Mouse (Mus musculus) spleen, postnatal 14 days (tissue): ENCODE measurements around the gene Gnat1.

Experiments used
- DNase-seq, 2 experiments: peaks; one replicate each; pipeline ENCODE4 v3.0.0; 2021 to 2022; ENCODE audit warnings: low spot score in 2 of 2

Gnat1 gene

GRCm38 (mm10) chr9:107700114-107700571 lies 20.6 kb upstream of the Gnat1 start:
- DNase-seq: no peak

DNA sequence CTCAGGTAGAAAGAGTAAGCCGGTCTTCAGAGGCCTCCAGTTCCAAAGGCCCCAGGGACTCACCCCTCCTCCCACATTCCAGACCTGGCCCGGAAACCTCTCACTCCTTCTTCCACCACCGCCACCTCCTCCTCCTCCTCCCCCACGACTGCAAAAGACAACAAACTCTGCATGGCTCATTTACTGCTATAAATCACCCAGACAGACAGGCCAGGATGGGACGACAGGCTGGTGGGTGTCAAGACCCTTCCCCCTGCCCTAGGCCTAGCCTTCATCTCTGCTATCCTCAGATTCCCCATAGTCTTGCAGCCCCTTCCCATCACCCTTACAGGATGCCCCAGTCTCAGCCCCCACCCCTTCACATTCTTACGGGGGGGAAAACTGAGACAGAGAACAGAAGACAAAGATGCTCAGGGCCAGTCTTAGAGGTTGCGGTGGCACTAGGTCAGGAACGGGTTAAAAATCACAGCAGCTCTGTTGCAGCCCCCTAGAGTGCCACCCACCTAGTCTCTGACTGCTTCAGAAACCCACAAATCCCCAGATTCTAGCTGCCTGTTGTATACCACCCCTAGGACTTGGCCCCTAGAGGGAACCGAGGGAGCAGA lies 20.0 kb upstream of the Gnat1 start:
- no peak for DNase-seq

GRCm38 (mm10) chr9:107698611-107699190 lies 19.2 kb upstream of the Gnat1 start:
- no peak for DNase-seq

DNA sequence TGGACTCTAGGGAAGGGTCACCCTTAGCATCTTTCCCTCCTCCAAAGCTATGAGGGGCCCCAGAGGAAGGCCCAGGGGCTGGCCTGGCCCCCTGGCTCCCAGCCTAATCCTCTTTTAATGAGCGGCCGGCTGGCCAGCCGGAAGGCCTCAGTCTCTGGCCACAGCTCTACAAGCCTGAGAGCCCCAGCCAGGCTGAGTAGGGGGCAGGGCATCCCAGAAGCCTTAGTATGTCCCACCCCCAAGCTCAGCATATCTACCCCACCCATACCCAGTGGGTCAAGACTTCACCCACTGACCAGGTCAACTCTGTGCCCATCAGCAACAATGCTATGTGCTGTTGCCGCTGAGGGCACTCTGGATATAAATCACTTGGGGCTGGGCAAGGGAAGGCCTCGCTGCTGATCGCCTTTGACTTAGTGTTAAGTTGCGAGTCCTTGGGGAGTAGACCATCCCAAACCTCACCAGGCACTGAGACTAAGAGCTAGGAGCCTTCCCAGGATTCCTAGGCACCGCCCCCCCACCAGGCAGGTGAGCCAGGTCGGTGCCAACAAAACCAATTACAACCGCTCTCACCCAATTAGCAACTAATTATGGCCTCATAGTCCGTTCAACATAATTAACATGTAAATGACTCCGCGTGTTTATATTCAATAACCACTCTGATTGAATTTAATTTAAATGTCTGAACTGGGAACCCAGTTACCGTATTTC lies 18.5 kb upstream of the Gnat1 start:
- no peak for DNase-seq

DNA sequence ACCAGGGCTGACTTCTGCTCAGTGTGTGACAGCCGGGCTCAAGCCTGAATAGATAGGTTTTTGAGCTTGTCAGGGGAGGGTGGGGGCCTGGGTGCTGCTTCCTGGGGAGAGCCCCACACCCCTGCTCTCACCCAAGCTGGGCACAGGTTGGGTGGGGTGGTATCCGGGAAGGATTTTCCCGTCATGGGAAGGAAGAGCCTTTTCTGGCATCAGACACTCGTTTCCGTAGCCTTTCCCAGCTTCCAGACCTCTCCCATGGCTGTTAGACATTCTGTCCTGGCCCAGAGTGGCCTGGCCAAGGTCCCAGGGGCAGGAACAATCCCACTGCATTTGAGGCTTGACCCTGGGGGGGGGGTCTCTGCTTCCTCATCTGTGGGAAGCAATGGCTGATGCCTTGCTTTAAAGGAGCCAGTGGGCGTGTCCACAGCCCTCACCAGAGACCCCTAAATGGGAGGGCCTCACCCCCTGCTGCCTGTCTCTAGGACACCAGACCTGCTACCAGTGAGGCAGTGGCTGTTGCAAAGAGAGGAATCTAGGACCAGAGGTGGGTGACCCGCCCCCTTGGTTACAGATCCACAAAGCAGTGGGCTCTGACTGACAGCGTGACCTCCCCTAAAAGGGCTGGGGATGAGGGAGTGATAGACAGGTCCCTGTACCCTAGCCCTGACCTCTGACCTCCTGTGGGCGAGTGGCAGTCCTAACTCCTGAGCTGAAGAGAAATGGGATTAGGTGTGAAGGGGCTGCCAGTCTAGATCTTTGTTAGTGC lies 17.5 kb upstream of the Gnat1 start:
- no peak for DNase-seq

DNA sequence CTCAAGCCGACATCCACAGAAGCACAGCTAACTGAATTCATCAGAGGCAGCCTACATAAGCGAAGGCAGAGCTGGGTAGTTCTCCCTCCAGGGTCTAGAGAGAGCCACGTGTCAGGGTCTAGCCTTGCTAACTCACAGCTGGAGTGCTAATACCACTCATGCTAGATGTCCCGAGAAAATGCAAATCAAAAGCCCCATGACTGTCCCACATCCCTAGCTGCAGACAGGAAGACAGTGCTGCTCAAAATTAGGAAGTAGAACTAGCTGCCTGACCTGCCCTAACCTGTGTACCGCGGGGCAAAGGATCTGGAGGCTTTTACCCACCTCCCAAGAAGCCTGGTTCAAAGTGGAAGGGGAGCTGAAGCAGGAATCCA lies 16.6 kb upstream of the Gnat1 start:
- no peak for DNase-seq

DNA sequence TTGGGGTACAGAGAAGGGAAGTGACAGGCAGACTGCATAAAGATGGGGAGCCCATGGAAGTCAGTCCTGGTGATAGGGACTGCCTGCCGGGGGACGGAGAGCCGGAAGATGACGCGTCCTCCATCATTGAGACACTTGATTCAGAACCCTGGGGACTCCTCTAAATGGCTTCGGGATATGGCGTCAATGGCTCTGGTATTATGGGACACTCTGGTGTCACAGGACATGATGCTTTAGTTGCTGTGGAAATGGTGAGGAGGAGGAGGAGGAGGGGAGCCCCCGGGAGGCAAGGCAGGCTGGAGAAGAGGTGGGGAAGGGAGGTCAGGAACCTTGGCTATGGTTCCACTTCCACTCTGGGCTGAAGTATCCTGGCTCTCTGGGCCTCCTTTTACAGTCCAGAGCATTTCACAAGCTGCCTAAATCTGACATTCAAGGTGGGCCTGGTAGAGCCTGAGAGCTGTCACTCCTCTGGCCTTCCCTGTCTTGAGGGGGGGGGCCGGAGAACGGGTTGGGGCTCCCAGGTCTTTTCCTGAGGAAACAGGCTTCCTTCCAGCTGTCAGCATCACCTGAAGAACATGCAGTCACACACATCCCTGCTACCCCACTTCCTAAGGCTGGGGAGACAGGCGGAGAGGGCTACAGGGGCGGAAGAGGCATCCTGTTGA lies 16.1 kb upstream of the Gnat1 start:
- DNase-seq: no peak

DNA sequence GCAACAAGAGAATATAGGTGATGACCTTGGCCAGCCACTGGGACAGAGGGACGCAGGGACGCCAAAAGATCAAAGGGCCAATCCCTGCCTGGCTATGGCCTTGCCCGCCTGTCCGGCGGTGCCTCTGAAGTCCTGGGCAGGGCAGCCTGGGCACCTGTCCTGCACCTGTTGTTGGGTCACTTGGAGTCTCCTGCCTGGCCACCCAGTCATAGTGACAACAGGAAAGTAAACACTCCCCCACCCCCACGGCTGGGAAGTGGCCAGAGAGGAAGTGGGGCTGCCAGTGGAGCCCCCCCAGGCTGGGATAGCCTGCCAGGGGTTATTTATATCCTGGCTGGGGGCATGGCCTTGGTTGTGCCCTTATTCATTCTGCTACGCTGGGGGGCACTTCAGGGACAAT lies 15.1 kb upstream of the Gnat1 start:
- no peak for DNase-seq

DNA sequence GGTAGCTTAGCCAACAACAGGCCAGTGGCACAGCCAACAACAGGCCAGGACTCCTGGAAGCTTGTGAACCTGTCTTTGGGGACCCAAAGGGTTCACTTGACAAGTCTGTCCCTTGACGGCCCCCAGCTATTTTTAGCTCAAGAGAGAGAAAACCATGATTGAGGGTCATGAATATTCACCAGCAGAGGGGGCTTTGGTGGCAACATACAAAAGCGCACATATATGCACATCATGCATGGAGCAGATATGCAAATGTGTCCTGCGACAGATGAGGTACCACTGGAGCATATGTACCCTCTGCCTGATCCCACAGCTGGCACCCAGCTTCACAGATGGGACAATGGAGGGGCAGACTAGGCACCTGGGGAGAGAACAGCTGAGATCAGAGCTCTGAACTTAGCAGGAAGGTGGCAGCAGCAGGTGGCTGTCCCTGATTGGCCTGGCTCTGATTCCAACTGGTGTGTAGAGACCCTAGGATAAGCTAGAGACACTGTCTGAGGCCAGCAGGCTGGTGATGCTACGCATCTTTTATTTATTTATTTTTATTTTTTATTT lies 14.0 kb upstream of the Gnat1 start:
- DNase-seq: no peak

GRCm38 (mm10) chr9:107692785-107693184 lies 13.3 kb upstream of the Gnat1 start:
- DNase-seq: no peak

DNA sequence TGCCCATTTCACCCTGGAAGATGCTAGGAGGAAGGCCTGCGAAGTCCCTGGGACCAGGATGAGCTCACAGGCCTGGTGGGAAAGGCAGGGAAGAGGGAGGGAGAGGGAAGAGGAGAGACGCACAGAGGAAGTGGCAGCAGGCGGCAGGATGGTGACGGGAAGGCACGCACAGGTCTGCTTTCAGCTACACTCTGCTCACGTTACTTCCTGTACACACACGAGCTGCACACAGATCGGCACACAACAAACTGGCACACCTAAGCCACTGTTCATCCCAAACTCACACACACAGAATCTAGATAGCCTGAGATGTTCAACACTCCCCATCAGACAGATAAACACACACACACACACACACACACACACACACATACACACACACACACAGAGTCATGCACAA lies 10.9 kb upstream of the Gnat1 start:
- no peak for DNase-seq

DNA sequence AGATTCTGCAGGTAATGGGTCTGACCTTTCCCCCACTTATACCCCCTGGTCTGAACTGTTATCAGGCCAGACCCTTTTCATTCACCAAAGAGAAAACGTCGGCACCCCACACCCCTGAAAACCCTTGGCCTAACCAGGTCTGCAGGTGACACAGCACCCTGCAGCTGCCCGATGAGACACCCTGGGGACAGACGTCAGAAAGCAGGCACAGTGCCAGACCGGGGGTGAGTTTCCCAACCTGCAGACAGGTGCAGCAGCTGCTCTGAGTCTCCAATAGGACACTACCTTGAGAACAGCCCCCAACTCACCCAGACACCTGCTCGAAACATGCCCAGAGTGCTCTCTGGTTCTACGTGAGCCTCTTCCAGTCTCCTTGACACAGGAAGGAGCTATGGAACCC lies 9.4 kb upstream of the Gnat1 start:
- DNase-seq: no peak

DNA sequence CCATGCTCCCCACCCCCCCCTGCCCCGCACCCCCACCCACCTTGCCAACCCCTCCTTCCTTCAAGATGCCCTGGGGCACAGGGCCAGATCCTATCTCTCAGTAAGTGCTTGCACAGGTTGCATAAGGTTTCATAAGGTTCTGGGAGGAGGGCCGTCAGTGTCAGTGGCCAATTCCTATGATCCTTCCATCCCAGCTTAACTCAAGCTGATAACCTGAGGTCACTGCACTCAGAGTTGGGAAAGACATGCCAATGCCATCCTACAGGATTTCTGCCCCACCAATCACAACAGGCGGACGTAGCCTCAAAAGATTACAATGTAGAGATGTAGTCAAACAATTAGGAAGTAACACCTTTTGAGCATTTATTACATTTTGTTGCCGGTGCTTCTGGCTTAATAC lies 8.9 kb upstream of the Gnat1 start:
- DNase-seq: no peak

DNA sequence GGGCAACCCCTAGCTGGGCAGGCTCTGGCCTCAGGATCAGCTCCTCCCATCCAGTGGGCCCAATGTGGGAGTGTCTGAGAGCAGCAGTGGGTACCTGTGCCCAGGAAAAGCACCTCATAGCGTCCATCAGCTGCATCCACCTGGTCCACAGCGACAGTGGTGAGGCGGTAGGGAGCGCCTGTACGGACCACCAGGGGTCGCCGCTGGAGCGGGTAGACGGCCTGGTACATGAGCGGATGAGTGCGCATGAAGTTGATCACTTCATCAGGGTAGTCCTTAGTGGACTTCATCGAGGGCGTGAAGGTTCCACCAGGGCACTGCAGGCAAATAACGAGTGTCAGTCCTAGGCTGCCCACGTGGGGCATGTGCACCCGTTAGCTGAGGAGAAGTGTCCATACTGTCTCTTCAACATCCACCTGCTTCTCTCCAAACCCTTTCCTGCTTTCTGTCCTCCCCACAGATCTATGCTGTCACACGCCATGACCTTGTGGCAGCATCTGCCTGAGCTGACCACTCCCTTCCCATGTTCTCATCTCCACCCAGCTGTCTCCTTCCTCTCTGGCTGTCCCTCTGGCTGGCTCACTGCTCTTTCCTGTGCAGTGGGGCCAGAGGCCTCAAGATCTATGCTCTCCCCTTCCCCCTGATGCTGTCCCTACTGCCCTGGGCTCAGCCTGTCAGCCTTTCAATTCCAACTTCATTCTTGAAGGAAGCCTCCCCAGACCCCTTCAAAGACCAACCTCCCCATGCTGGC lies 5.9 kb upstream of the Gnat1 start:
- DNase-seq: peak in 1 of 2 experiments; percentile 22

DNA sequence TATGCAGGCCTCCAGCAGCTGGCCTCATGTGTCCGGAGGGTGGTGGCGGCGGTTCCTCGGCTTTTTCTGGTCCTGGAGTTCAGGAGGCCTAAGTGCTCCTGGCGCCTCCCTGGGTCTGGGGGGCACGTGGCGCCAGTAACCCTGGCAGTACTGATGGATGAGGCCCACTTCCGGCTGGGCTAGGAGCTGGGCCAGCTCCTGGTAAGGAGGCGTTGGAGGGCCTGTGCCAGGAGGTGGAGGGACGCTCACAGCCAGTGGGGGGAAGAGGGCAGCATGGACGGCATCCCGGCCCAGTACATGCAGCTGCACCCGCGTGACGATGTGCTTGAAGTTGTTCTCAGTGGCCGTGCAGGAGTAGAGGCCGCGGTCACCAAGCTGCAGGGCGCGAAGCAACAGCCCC lies 2.9 kb upstream of the Gnat1 start:
- DNase-seq: no peak

DNA sequence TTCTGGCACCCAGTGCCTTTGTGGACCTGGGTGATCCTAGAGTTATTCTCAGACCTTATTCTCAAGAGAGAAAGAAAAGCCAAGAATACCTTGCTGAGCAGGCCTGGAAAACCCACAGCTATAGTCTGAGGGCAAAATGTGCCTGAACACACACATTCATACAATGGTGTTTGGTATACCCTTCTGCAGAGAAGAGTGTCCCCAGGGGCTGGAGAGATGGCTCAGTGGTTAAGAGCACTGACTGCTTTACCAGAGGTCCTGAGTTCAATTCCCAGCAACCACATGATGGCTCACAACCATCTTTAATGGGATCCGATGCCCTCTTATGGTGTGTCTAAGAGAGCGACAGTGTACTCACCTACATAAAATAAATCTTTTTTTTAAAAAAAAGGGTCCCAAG lies 651 bp downstream of the Gnat1 start:
- no peak for DNase-seq

GRCm38 (mm10) chr9:107677819-107678526 lies 1.5 kb downstream of the Gnat1 start:
- peak in 1 of 2 experiments; percentile 74 for DNase-seq

DNA sequence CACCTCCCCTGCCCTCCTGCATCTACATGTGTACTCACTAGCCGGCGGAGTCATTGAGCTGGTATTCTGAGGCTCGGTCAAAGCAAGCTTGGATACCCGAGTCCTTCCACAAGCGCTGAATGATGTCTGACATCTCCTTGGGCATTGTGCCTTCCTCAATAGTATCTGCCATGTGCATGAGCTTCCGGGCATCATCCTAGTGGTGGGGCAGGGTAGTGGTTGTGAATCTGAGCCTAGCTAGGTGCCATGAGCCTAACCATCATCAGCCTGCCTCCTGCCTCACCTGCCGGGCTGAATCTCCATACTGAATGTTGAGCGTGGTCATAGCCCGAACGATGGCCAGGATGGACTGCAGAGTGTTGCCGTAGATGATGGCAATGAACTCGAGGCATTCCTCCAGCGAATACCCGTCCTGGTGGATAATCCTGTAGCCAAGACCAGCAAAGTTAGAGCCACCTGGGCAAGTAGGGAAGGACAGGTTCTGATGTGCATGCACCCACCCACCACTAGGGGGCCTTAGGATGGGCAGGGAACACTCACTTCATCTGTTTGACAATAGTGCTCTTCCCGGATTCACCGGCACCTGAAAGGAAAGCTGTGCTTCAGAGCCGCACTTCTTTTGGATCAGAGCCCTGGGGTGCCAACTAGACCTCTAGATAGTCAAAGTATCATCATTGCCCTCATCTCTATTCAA lies 2.3 kb downstream of the Gnat1 start:
- peak in 1 of 2 experiments; percentile 33 for DNase-seq

DNA sequence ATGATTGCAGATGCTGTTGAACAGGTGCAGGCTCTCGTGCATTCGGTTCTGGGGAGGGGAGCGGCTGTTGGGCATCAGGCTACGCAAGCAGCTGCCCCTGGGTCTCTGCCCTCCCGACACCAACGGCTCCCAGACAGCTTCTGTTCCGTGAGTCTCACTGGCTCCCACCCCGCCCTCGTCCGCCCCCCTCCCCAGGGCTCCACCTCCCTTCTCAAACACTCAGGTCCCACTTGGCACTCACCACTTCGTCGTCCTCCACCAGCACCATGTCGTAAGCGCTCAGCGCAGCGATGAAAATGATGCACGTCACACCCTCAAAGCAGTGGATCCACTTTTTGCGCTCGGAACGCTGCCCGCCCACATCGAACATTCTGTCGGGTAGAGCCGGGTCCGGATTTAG lies 3.2 kb downstream of the Gnat1 start:
- DNase-seq: no peak
